Mouse (Mus musculus) adrenal gland, postnatal 14 days (tissue): ENCODE measurements around the gene 4930583I09Rik. TPM values are rescaled to one million over a fixed set of nuclear protein-coding genes. Genes with fewer than 3 reads are reported as not detected.
A peak's percentile ranks its signal among the peaks of the same experiment; 100 is the strongest.

ENCODE experiments used
- DNase-seq: peaks from one replicate; pipeline ENCODE4 v3.0.0; 2021; ENCODE audit warnings: mixed read lengths
- long read RNA-seq, 2 experiments: library from polyadenylated mRNA; stranded (forward); transcript quantifications; one replicate each; pipeline ENCODE4 v2.0.0; 2021
- total RNA-seq: library from RNA; stranded (reverse); gene quantifications from 2 replicates; pipeline ENCODE4 v1.2.3, GENCODE M21; 2021

Gene 4930583I09Rik
- total RNA-seq: not detected in 2 replicates
- long read RNA-seq, experiment 1: 0 reads
- long read RNA-seq, experiment 2: 0 reads

DNA sequence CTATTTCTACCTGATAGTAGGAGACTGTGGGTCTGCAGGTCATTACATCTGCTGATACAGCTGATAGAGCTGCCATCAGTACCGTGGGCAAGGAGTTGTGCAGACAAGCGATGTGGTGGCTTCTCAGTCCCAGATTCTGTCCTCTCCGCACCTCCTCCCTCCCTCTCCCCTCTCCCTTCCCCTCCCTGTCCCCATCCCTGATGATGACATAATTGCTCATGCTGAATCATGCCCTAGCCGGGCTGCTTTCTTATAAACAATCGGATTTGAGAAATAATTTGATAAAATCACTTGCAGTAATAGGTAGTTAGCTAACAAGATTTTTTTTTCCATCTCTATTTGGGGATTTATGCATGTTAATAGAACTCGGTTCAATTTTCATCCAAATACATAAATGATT lies at the start of gene 4930583I09Rik:
TSS of gene 4930583I09Rik (minus strand) at position 144 of the 400 bp plus-strand sequence.
- DNase-seq: peak; percentile 40

DNA sequence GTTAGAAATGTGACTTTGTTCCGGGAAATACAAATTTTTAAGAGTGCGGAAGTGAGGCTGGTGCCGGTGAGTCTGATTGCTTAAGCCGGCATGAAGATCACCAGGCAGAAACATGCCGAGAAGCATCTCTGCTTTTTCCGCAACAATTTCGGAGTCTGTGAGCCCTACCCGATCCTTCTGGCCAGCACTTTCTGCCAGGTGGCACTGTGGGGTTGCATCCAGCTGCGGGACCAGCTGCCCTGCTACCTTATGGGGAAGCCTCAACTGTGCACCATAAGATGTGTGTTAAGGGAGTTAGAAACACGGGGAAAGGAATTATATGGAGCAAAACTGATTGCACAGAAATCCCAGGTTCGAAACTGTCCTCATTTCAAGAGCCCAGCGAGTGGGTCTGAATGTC lies 40.2 kb upstream of the 4930583I09Rik start:
- no peak for DNase-seq

DNA sequence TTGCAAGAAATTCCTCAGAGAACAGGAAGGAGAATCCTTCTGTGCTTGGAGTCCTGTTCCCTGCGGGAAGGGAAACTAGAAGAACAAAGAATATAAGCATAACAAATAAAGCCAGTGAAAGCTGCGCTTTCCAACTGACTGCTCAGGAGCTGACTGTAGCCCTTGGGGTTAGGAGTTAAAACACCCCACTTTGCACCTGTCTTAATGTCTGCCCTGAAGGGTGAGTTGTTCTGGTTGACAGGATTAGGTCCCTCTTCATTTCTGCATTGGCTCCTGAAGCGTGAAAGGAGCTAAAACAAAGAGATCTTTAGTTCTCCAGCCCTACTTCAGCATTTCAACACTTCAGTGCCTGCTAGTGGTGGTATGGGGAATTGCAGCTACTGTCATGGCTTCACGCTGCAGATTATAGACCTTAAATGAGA lies 37.8 kb upstream of the 4930583I09Rik start:
- peak; percentile 22 for DNase-seq

DNA sequence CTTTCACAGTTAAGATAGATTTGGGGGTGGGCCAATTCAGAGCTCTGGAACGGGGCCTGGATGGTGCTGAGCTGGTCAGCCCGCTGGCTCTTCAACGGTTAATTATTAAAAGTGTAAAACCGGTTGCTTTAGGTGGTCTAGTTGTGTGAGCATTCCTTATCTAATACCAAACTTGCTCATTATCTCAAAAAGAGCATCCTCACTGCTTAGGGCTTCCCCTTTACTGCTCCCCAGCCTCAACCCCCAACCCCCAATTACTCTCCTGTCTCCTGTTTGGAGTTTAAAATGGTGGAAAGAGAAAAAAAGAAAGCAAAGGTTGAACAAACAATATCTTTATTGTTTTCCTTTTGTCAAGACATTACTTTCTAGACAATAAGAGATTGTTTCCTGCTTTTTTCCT lies 27.9 kb upstream of the 4930583I09Rik start:
- no peak for DNase-seq

DNA sequence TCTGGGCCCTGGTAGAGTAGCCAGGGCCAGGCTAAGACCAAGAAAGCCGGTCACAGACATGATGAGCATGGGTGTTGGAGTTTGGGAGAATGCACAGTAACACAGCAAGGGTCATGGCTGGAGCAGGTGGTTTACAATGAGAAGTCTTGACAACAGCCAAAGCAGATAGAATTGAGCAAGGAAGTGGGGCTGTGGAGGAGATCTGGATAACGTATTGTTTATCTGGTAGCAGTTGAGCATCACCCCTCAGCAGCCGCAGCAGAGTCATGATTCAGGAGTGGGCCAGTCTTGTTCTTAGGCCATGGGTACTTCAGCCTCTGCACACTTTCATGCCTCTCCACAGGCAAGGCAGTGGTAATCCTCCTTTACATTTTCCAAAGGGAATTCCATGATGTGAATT lies 25.1 kb upstream of the 4930583I09Rik start:
- no peak for DNase-seq

DNA sequence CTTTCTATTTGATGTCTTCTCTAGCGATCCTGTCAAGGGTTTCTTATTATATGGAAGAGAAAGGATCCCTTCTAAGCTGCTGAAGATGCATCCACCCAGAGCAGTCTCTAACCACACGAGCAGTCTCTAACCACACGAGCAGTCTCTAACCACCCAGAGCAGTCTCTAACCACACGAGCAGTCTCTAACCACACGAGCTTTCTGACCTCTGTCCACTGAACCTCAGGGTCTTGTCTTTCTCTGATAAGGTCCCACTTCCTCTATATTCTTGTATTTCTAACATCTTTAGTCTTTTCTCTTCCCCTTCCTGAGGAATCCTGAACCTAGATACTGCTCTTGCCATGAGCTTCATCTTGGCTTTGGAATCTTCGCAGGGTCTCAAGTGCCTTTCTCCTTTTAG lies 23.0 kb upstream of the 4930583I09Rik start:
- DNase-seq: no peak

DNA sequence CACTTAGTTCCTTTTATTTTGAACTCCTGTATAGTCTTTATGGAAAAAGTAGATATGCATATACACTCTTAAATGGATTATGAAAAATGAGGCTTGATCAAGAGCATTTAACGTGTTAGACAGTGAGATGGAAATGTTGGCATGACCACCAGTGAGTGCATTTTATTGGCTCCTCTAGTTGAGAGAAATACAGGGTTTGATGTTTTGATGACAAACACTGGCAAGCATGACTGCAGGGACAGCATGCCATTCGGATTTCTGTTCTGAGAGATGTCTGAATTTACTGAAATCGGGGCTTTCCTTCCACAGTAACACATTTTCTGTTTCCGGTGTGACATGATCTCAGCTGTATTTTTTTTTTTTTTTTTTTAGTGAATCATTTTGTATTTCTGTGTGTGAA lies 12.2 kb upstream of the 4930583I09Rik start:
- no peak for DNase-seq

DNA sequence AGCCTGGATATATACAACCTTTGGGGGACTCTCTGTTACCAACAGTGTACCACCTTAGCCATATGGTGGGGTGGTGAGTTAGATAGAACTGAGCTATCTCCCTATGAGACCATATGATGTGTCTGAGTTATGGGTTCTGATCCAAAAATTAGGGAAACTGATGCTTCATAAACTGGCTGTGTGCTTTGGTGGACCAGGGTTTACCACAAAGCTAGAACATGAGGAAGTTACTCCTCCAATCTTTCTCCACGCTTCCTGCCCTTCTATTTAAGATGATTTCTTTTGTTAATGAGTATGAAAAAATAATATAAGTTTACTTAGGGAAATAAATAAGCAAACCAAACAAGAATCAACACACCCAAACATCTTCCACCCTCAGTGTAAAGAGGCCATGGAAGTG lies 10.8 kb upstream of the 4930583I09Rik start:
- no peak for DNase-seq

DNA sequence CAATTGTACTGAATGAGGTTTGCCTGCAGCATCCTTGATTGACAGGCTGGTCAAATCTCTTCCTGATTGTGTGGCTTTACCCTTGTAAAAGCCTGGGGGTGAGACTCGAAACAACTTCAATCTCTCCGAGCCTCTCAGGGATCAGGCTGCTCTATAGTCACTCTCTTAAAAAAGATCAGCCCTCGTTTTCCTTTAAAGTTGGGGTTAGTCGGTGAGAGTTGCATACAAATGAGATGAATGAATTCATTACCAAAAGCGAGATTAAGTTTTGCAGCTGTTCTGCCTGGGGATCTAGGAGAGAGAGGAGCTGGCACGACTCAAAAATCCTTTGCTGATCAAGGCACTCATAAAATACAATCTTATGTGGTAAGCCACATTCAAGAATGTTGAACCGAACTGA lies 1.0 kb upstream of the 4930583I09Rik start:
- DNase-seq: no peak

DNA sequence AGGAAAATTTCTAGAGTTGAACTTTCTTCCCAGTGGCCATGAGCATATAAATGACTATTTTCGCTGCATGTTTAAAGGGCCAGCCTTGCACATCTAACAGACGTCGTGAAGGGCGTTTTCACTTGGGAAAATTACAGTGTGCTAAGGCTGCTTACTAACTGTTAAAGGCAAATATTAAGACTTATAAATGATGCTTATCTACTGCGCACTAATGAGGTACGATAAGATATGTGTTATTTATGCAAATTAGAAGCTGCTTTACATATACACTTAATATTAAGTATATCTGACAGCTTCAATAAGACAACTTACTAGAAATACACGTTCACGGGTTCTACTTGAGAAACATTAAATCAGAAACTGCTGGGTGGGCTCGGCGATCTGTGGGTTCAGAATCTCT lies 481 bp upstream of the 4930583I09Rik start:
- DNase-seq: no peak

DNA sequence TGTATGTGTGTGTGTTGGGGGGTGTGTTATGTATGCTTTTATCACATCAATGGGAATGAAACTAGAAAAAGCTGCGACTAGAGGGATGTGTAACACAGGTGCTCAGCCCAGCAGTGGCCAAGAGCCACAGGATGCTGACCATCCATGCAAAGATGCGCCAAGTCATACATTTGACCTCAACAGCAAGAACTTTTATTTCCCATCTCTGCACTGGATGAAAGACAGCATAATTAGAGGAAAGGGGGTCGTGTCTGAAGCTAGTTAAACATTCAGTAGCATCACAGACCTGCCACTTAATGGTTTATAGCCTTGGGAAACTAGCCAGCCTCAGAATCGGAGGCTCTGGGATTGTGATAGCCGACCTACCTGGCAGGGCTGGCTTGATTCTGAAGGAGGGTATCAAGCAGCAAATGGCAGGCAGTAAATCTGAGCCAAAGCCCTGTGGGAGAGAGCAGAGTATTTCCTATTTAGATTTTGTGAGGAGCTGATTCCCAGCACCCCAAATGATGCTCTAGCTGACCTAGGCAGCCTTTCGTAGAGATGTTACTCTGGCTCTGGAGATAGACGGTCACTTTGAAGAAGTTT lies 1.9 kb downstream of the 4930583I09Rik start:
- no peak for DNase-seq

DNA sequence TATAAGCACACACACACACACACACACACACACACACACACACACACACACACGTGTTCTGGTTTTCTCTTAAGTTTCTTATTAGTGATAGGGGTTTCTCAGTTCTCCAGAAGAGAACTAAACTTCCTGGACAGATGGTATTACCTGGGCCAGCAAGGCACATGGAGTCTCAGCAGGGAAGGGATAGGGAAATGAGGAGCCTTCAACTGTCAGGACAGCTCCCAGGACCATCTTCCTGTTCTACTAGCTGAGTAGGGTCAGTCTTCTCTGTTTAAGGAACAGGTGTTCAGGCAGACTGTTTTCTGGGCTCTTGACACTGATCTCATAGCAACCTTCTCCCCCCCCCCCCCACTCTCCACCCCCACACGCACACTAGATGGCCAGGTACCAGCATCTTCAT lies 2.8 kb downstream of the 4930583I09Rik start:
- no peak for DNase-seq

DNA sequence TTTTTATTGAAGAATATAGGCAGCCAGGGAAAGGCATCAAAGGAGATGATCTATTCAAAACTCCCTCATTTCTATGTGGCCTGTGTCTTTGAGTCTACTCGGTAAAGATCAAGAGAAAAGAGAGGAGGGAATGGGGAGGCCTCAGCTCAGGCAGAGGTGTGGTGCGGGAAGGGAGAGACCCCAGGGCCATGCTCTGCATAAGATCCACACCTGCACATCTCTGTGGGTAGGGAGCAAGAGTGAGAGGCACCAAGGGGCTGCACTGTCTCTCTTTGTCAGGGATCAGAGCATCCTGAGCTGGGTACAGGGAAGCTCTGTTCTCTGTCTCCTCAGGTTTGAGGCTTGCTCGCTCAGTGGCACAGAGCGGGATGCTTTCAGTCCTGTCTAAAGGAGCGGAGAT lies 8.4 kb downstream of the 4930583I09Rik start:
- DNase-seq: no peak

DNA sequence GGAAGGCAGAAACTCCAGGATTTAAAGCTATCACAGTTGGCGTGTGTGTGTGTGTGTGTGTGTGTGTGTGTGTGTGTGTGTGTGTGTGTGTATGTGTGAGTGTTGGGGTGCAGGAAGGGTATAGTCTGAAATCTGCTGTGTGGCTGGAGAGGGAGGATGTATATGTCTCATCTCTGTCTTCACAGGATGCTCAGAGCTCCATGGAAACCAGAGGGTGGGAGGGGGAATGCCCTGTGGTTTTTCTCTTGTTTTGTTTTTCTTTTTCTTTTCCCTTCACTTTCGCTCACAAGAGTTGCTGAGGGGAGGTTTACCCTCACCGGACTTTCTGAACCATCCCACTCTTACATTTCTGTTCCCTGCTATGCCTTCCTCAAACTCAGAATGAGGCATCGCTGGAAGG lies 9.0 kb downstream of the 4930583I09Rik start:
- no peak for DNase-seq

DNA sequence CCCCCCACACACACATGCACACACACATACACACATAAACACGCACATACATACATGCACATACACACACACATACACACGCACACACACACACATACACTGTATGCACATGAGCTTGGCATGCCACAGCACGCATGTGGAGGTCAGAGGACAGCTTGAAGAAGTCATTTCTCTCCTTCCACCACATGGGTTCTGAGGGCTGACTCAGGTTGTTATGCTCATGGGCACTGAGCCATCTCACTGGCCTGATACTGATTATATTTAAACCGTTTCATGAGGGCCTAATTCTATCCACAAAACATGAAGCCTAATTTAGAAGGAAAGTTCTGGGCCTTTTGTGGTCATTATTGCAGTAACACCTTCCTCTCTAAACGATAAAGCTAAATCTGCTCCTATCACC lies 13.3 kb downstream of the 4930583I09Rik start:
- DNase-seq: no peak

DNA sequence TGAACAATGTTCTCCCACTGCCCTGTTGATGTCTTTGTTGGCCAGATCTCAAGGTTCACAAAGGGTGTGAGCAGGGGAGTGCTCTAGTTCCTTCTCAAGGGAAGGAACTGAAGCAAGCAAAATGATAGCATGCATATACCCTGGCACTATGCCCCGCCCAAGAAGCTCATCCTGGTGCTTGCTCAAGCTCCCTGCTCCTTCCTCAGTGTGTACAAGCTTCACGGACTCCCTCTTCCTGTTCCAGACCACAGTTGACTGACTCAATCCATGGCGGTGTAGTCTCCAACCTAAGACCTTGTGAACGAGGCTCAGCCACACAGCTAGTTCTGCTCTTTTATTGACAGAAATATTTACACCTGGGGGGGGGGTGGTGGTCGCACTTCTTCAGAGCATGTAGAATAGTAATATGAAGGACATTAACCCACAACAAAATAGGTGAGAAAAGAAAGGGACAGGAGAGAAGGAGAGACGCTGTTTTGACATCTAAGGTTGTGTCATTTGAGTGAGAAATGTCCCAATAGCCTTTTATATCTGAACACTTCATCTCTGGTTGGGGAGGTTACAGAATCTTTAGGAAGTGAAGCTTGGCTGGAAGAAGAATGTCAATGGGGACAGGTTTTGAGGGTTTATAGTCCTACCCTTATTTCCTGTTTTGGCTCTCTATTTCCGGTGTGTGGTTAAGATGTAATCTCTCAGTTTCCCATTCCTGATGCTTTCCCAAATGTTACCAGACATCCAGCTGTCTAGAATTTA lies 14.9 kb downstream of the 4930583I09Rik start:
- no peak for DNase-seq

DNA sequence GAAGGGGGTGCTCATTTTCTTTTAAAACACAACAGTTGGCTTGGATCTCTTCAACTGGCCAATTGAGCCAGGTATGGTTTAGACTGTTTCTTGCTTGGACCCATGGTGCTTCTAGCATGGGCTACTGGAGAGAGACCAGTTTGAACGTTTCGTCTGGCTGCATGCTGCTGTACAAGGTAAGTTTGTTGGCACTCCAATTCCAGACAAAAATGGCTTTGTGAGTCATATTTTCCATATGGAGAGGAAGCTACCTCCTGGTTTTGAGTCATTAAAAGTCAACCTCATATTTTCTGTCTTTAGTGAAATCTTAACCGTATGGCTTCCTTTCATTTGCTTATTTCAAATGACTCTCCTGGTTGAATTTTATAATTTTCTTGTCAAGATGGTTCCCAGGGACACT lies 19.6 kb downstream of the 4930583I09Rik start:
- DNase-seq: no peak

DNA sequence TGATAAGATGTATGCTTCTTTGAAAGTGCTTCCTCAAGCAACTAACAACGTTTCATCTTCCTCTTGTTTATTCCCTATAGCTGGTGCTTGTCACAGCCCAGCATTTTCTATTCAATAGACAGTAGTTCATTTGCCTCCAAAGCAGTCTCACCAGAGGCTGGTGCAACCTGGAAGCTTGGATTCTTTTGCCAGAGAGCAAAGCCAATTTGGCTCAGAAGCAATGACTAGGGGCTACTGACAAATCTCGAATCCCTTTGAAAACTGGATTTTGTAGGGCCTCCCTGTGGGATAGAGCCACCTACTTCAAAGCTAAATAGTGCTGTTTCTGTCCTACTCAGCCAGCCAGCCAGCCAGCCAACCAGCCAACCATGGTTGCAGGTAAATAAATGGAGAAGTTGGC lies 20.1 kb downstream of the 4930583I09Rik start:
- no peak for DNase-seq

DNA sequence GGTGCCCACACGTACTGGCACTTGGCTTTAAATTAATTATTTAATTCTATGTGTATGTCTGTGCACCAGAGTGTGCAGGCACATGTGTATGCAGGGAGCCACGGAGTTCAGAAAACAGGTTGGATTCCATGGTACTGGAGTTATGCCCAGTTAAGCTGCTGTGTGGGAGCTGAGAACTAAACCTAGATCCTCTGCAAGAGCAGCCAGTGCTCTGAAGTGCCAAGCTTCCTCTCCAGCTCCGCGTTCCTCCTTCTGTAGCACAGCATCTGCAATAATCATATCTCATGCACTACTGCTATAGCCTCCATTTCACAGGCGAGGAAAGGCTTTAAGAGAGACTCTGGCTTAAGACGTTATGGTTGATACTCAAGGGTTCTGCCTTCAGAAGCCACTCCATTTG lies 22.3 kb downstream of the 4930583I09Rik start:
- no peak for DNase-seq

DNA sequence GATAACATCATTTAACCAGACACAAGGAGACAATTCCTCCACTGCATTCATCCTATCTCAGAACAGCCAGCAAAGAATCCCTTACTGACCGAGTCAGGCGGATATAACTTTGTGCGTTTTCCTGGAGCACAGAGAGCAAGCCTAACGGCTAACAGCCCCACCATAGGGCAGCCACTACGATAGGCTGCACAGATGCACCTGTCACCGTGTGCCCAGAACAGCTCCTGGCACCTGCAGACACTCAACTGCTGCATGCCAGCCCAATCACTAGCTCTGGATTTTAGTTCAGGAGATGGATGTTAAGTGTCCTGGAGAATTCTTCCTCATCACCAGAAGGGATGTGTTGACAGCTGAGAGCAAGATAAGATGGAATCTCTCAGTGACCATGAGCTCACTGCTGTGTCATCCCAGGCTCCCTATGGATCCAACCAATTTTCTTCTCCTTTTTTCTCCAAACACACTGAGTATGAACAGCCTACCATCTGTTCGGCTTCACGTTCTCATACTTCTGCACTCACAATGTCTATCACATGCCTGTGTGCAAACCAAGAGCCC lies 29.8 kb downstream of the 4930583I09Rik start:
- no peak for DNase-seq

DNA sequence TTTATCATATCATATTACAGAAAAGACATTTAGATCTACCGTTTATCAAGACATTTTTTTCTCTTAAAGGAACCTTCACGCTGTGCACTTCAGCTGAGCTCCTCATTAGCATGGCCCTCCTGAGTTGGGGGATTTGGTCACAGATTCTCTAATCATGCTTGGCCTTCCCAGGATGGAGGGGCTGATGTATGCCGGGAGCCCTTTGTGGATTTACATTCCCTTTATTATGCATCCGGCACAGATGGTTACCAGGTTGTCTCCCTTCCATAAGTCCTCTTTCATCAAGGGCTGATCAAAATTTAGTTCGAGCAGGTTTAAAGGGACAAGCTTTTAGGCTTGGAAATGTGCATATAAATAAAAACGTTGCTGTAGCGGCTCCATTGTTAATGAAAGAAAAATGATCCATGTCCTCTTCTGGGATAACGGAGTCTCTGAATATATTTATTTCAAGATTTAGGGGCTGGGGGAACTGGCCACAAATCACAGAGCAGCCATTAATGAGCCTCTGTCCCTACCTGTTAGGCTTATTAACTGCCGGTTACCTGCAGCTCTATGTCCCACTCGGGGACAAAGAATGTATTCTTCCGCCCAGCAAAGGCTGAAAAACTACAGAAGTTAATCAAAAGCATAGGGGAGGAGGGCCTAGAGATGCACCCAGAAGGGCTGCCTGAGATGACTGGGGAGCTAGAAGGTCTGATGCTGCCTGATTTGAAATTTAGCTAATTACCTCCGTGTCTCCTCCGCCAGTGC lies 31.3 kb downstream of the 4930583I09Rik start:
- no peak for DNase-seq

DNA sequence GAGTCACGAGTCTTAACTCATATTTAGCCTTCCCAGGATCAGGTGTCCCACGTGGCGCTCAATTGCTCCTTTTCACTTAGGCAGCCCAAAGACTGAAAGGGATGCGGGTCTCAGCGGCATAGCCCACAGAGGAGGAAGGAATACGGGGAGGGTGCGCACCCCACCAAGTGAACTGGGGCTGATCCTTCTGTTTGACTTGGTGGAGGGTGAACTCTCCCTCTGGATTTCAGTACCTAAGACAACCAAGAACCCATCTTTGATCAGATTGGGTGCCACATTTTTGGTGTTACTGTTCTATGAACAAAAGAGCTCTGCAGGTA lies 33.0 kb downstream of the 4930583I09Rik start:
- DNase-seq: no peak
